Mouse (Mus musculus) heart, postnatal 4 days (tissue): ENCODE measurements around the gene Rora. TPM values are rescaled to one million over a fixed set of nuclear protein-coding genes. Genes with fewer than 3 reads are reported as not detected.

ENCODE experiments used
- DNase-seq: peaks from one replicate; pipeline ENCODE4 v3.0.0; 2021
- total RNA-seq, 2 experiments: library from RNA; stranded (reverse); gene quantifications; 2 replicates each; pipeline ENCODE4 v1.2.3; 2021

The Rora gene
- total RNA-seq, 2 experiments from 2014 or later: 17.0 to 18.1 TPM

- no peak for DNase-seq
These were observed 237.8 kb downstream of the Rora start for GRCm38 (mm10) chr9:68891431-68891830.

- DNase-seq: no peak
These were observed 238.8 kb downstream of the Rora start for GRCm38 (mm10) chr9:68892356-68892755.

DNA sequence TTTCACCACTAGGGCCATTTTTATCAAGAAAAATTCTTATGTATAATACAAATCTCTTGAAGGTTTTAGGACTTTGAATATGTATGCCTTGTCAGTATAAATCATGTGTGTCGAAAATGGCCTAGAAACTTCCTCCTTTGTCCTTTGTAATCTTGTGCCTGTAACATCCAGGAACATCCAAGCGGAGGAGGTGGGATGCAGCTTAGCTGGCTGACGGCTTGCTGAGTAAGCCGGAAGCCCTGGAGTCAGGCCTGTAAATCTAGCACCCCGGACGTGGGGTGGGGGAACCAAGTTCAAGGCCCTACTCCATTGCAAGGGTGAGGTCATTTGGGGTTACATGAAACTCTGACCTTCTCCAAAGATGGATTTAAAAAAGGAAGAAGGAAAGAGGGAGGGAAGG, 239.3 kb downstream of the Rora start:
- no peak for DNase-seq

DNA sequence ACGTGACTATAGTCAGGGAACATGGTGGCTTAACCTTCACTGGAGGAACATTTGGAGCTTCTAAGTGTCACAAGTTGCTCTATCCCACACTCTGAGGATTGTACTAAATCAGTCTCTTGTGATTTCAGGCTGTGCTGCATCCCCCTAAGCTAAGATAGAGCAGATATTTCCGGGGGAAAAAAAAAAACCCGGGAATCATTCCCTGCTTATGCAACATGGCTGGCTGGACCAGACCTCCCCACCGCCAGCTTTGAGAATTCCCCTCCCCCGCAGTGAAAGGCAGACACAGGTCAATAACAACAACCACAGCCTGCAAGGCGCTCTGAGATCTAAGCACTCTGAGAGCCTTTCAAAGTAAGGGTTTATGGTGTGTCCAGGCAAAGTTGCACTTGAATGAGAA, 244.7 kb downstream of the Rora start:
- DNase-seq: no peak

DNA sequence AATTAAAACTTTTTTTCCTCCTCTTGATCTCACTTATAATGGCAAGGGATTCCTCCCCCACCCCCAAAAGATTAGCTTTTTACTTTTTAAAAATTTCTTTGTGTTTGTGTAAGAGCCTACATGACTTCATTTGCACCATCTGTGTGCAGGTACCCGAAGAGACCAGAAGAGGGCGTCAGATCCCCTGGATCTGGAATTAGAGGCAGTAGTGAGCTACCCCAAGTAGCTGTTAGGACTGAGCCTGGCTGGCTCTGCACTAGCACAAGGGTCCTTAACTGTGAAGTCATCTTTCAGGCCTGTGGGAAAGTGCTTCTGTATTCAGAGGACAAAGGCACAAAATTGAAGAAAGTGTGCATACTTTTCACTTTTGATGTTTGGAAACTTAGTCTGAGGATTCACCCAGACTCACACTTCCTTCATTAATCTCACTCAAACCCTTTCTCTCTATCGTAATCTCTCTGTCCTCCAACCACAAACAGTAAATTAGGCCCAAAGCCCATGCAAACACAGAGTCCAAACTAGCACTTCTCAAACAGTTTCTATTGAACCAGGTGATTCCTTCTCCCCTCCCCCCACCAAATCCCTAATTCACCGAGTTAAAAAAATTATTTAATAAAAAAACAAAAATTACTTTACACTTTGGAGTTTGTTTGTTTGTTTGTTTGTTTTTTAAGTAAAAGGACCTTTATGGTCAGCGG, 246.1 kb downstream of the Rora start:
- no peak for DNase-seq

DNA sequence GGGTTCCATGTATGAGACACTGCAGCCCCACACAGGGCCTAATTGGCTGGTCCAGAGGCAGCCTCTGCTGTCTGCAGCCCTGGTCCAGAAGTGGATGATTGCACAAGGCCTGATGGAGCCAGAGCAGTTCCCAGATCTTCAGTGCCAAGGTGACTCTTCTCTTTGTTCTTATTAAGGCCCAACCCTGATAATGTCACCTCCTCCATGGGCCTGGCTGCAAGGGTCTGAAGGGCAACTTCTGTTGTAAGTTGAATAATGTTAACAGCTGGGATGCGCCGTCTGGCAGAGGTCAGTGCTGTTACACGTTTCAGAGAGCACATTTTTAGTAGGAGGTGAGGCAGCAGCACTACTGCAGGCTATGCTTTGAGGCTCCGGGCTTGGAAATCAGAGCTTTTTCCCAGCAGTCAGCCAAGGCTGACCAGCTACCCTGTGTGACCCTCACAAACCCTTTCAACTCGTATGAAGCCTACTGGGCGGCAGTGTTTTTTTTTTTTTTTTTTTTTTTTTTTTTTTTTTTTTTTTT, 252.8 kb downstream of the Rora start:
- no peak for DNase-seq

- DNase-seq: peak; percentile 45
These were observed 259.0 kb downstream of the Rora start for GRCm38 (mm10) chr9:68912483-68913151.

DNA sequence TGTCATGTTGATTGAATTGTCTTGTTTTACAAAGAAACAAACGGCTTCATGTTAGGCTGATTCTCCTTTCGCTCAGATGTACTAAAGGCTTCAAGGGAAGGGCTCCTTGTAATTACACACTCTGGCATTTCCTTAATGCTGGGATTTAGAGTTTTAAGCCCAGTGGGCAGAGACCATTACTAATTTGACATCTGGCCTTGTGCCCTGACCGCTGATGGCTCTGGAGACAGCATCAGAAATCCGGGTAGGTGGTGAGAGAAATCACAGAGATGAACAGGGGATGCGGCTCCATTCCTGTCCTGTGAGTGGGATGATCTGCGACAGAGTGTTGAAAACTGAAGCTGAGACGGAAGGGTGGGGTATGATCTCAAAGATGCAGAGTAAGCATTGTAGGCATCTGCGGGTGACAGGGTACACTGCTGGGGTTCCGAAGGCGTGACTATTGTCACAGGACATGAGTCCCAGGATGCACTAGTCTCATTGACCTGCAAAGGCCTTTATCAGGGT, 259.7 kb downstream of the Rora start:
- no peak for DNase-seq

- DNase-seq: no peak
These were observed 261.1 kb downstream of the Rora start for GRCm38 (mm10) chr9:68914541-68915275.

DNA sequence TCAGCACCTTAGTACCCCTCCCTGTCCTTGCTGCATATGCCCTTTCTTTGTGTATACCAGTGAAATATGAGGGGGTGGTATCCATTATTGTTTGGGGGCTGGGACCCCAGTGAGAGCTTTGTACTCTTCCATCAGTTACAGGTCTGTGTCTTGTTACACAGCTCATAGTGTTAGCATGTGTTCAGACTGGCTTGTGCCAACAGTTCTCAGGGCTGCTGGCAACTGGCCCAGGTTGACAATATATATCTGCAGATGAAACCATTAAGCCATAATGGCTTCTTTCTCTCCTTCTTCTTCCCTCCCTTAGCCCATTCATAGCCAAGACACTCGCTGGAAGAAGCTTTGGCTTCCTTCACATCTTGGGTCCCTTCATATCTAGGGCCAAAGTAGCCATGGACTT, 263.2 kb downstream of the Rora start:
- peak; percentile 39 for DNase-seq

- DNase-seq: no peak
These were observed 269.6 kb downstream of the Rora start for GRCm38 (mm10) chr9:68923128-68923601.

DNA sequence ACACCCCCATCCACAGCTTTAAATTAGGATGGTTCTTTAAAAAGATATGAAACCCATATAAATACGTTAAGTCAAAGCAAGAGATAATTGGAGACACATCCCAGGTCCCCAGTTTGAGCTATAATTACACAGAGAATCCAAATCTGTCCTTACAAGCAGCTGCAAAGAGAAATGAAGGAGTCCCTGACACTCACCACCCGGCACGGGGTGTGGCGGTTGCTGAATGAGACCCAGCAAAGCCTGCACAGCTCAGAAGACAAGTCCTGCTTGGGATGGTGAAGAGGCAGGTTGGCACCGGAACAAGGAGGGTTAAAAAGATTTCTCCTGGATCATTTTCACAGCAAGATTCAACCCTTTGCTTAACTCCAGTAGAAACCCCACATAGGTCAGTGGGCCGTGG, 272.8 kb downstream of the Rora start:
- no peak for DNase-seq

DNA sequence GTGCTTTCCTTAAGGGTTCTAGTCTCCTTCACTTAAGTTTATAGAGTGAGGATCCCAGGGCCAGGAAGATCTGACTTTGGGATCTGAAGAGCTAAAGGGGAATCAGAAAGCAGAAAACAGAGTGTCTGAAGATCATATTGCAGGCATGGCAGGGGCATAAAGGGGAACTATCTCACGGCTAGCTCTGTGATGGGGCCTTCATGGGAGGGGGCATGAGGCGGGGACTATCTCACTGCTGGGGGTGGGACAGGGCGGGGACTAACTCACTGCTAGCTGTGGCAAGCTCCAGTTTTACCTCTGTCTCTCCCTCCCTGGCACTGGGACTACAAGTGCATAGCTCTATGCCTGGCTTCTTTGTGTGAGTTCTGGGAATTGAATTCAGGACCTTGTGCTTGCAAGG, 279.6 kb downstream of the Rora start:
- no peak for DNase-seq

DNA sequence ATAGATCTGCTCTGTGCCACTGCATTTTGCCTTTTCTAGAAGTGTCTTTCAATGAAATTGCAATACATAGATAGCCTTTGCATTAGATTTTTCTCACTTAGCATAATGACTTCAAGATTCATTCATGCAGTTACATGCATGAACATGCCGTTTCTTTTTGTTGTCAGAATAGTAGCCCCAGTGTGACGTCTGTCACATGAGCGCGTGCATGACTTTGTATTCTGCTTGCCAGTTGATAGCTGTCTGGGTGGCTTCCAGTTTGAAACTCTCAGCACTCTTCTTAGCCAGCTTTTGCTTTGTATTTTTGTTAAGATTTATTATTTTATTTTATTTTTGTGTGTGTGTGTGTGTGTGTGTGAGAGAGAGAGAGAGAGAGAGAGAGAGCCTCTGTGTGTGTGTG, 280.7 kb downstream of the Rora start:
- DNase-seq: peak; percentile 47

DNA sequence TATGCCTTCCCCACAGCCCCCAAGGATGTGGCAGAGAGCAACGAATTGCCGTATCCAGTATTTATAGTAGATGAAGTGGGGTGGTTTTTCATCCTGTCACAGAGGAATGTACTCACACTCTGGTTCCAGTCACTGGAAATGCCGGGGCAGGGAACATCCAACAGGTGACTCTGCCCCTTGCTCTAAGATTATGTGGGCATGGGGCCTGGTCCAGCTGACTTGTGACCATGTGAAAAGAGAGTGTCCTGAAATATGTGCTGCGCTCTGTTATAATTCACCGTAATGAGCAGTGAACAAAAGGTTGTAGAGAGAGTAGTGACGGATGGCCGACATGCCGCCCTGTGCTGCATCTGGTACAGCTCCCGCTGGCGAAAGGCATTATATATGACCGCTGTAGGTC, 282.0 kb downstream of the Rora start:
- no peak for DNase-seq

DNA sequence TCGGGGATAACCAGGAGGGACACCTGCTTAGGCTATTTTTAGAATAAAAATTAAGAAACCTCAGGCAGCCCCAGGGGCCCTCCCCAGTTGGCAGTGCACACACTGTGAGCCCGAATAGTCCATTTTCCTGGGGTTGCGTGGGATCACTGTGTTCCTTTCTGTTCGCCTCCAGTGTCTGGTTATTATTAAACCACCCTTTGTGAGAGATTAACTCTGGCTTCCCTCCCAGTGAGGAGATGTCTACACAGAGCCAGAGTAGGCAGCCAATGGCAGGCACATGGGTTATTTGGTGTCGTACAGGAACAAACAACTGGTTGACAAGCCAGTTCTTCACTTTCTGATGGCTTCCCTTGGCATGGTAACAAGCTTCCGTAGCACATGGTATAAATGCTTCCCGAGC, 287.5 kb downstream of the Rora start:
- DNase-seq: peak; percentile 51

DNA sequence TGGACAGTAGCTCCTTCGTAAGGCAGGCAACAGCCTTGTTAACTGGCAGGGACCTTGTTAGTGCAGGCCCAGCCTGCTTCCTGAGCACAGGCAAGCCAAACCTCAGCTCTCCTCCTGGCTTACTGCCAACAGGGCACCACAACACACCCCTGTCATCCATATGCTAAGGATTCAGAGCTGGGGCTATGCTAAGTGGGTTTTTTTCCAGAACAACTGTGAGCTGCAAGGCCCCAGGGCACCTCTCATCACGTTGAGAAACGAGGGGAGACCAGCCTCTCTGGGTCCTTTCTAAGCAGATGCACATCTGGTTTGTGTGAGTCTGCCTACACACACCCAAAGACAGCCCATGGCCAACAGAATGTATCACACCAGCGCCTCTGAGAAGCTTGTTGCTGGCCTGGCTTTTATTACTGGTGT, 289.0 kb downstream of the Rora start:
- DNase-seq: peak; percentile 12

GRCm38 (mm10) chr9:68944026-68944425, 290.4 kb downstream of the Rora start:
- DNase-seq: no peak

DNA sequence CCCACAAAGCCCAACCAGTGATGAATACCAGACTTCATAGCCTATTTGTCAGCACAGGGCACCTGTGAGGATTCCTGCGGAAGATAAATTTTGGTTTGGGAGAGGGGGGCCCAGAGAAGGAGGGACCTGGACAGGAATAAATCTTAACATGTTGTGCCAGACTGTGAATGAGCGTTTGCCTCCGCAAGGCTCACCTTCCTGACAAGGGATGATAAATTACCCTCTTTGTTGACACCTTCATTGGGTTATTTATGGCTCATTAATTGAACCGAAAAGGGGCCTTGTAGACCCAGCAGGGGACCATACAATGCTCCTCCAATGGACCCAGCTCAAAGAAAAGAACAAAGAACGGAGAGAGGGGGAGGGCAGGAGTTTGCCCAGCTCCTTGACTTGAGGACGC, 294.1 kb downstream of the Rora start:
- DNase-seq: no peak

GRCm38 (mm10) chr9:68948141-68948540, 294.6 kb downstream of the Rora start:
- DNase-seq: no peak

GRCm38 (mm10) chr9:68956210-68956874, 302.8 kb downstream of the Rora start:
- DNase-seq: peak; percentile 43

- DNase-seq: peak; percentile 77
These were observed 303.5 kb downstream of the Rora start for GRCm38 (mm10) chr9:68956938-68957573.
